Mouse (Mus musculus): Measurements from ENCODE around the gene Slc1a6. TPM values are rescaled to one million over a fixed set of nuclear protein-coding genes. Genes with fewer than 3 reads are reported as not detected.

The Slc1a6 gene
- not detected for polyA plus RNA-seq (2012; fragmentation: generic; extraction: Trizol)

GRCm38 (mm10) chr10:78779981-78780651 lies at the start of gene Slc1a6:
Slc1a6 (plus strand) TSS chr10:78780496.

GRCm38 (mm10) chr10:78752452-78753191 lies 27.7 kb upstream of the Slc1a6 start, which contains the start of gene Ccdc105:
Ccdc105 (minus strand) TSS chr10:78753065.

GRCm38 (mm10) chr10:78852066-78852465 lies 71.8 kb downstream of the Slc1a6 start, which contains the start of gene Olfr1356:
Olfr1356 (minus strand) TSS chr10:78852166.

Other genes with a start within 250 kb of the Slc1a6 start
- gene Ilvbl, start 206.2 kb upstream of the Slc1a6 start, polyA plus RNA-seq (2012; fragmentation: generic; extraction: Trizol): 100 to 1,000 TPM in 1 of 2 experiments, 10 to 100 TPM in 1; 41.0 to 101 TPM
- 10 to 100 TPM; 25.9 to 34.4 TPM for gene Syde1, start 188.5 kb upstream of the Slc1a6 start, polyA plus RNA-seq (2012; fragmentation: generic; extraction: Trizol)
- not detected for gene Olfr1357, start 162.4 kb upstream of the Slc1a6 start, polyA plus RNA-seq (2012; fragmentation: generic; extraction: Trizol)
- not detected for gene Casp14, start 62.2 kb upstream of the Slc1a6 start, polyA plus RNA-seq (2012; fragmentation: generic; extraction: Trizol)
- not detected for gene Ccdc105, start 27.4 kb upstream of the Slc1a6 start, polyA plus RNA-seq (2012; fragmentation: generic; extraction: Trizol)
- not detected for gene Olfr1356, start 71.7 kb downstream of the Slc1a6 start, polyA plus RNA-seq (2012; fragmentation: generic; extraction: Trizol)
- gene Olfr1355, start 95.0 kb downstream of the Slc1a6 start, polyA plus RNA-seq (2012; fragmentation: generic; extraction: Trizol): not detected
- gene Olfr1354, start 132.7 kb downstream of the Slc1a6 start, polyA plus RNA-seq (2012; fragmentation: generic; extraction: Trizol): not detected
- gene Olfr8, start 170.1 kb downstream of the Slc1a6 start, polyA plus RNA-seq (2012; fragmentation: generic; extraction: Trizol): not detected
- not detected for gene Olfr1353, start 182.8 kb downstream of the Slc1a6 start, polyA plus RNA-seq (2012; fragmentation: generic; extraction: Trizol)
- gene Olfr1352, start 200.6 kb downstream of the Slc1a6 start, polyA plus RNA-seq (2012; fragmentation: generic; extraction: Trizol): not detected
- not detected for gene Olfr1351, start 232.0 kb downstream of the Slc1a6 start, polyA plus RNA-seq (2012; fragmentation: generic; extraction: Trizol)
- gene Olfr57, start 248.2 kb downstream of the Slc1a6 start, polyA plus RNA-seq (2012; fragmentation: generic; extraction: Trizol): not detected

Measured in C3H10T1/2 (cell line).